Mouse (Mus musculus) C2C12 (cell line): ENCODE data around the gene Pcgf6. TPM values are rescaled to one million over a fixed set of nuclear protein-coding genes. Genes with fewer than 3 reads are reported as not detected.

Source experiments
- H3K27me3 ChIP-seq: one replicate; pipeline ENCODE4 v1.6.1; 2011; ENCODE audit not compliant: control insufficient read depth, insufficient read depth, insufficient read length
- H3K36me3 ChIP-seq: one replicate; pipeline ENCODE4 v1.6.1; 2011; ENCODE audit not compliant: control insufficient read depth, insufficient read depth
- H3K4me3 ChIP-seq: one replicate; pipeline ENCODE4 v1.5.1; 2011; ENCODE audit warnings: mild to moderate bottlenecking, control low read depth; ENCODE audit not compliant: poor library complexity, insufficient read depth, severe bottlenecking
- H3K79me2 ChIP-seq: one replicate; pipeline ENCODE4 v1.6.1; 2011; ENCODE audit not compliant: control insufficient read depth, insufficient read depth
- H3K79me3 ChIP-seq: one replicate; pipeline ENCODE4 v1.6.1; 2011; ENCODE audit warnings: low read depth, control low read depth
- H3ac ChIP-seq: one replicate; pipeline ENCODE3; 2011; ENCODE audit warnings: low read depth; ENCODE audit not compliant: control insufficient read depth, insufficient read length
- CEBPB ChIP-seq: IDR thresholded peaks from one replicate; pipeline ENCODE4 v1.6.1; 2011; ENCODE audit warnings: low read depth, mild to moderate bottlenecking, control low read depth, moderate library complexity
- CTCF ChIP-seq: IDR thresholded peaks from one replicate; pipeline ENCODE4 v1.5.1; 2011; ENCODE audit not compliant: control insufficient read depth, insufficient read depth, insufficient read length
- MAX ChIP-seq: IDR thresholded peaks from one replicate; pipeline ENCODE4 v1.6.1; 2011; ENCODE audit warnings: mild to moderate bottlenecking, control low read depth
- MYOD1 ChIP-seq: IDR thresholded peaks from one replicate; pipeline ENCODE4 v1.6.1; 2011; ENCODE audit warnings: low read depth; ENCODE audit not compliant: control insufficient read depth, insufficient read length
- MYOG ChIP-seq: IDR thresholded peaks from one replicate; pipeline ENCODE4 v1.6.1; 2011; ENCODE audit not compliant: control insufficient read depth, insufficient read length; ENCODE audit errors: extremely low read depth
- USF1 ChIP-seq: IDR thresholded peaks from one replicate; pipeline ENCODE4 v1.6.1; 2011; ENCODE audit warnings: low read depth, mild to moderate bottlenecking, control low read depth, moderate library complexity
- polyA plus RNA-seq: library from polyadenylated mRNA; unstranded; fragments of >200 nt; fragmentation: generic; extraction: Trizol; gene quantifications from one replicate; pipeline ENCODE4 v1.2.1, GENCODE M21; 2012; ENCODE audit warnings: missing spikeins

Gene Pcgf6
- polyA plus RNA-seq, 1 experiment: 5.5 TPM

DNA sequence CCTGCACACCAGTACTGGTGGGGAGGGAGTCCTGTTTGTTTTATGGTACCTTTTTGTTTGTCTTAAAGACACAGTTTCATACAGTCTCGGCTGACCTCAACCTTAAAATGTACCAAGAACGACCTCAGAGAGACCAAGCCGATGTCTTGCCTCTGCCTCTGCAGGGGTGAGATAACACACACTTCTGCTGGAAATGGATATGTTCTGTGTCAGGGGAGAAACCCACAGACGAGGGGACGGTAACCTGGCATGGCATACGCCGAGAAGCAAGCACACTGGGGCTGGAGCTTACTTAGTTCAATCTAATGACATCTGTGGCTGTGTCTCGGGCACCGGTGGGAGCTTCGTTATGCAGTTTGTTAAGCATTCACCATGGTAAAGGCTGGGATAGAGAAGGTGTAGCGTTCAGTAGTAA, 66.7 kb downstream of the Pcgf6 start:
- Histone ChIP-seq H3K4me3 (no peak overlapping the region), H3K79me2 (no peaks in the 10 kb centered on the region)
- TF ChIP-seq MYOG (no peak), CTCF (no peak), MAX (no peak), CEBPB (no peak), MYOD1 (no peak), USF1 (no peak)

More for the DNA sequence above, 66.7 kb downstream of the Pcgf6 start:
- no peak overlapping the region for H3ac ChIP-seq
- no peaks in the 10 kb centered on the region for H3K79me3 ChIP-seq
- no peaks in the 10 kb centered on the region for H3K27me3 ChIP-seq
- no peaks in the 10 kb centered on the region for H3K36me3 ChIP-seq

Other genes starting within 250 kb of the Pcgf6 start
- gene Ina, start 36.2 kb downstream of the Pcgf6 start, polyA plus RNA-seq: not detected
- 18.2 TPM for gene Nt5c2, start 35.8 kb downstream of the Pcgf6 start, polyA plus RNA-seq
- gene Taf5, start 16.8 kb upstream of the Pcgf6 start, polyA plus RNA-seq: 3.6 TPM
- gene Usmg5, start 39.7 kb upstream of the Pcgf6 start, polyA plus RNA-seq: 1,106 TPM
- 21.0 TPM for gene Pdcd11, start 39.9 kb upstream of the Pcgf6 start, polyA plus RNA-seq
- gene Calhm2, start 87.4 kb upstream of the Pcgf6 start, polyA plus RNA-seq: 1.5 TPM
- gene Calhm1, start 93.3 kb upstream of the Pcgf6 start, polyA plus RNA-seq: not detected
- not detected for gene Calhm3, start 106.9 kb upstream of the Pcgf6 start, polyA plus RNA-seq
- gene Neurl1a, start 127.9 kb upstream of the Pcgf6 start, polyA plus RNA-seq: 3.7 TPM